Mouse (Mus musculus) heart, postnatal 10 days (tissue): ENCODE results near the gene Gm26602. TPM values are rescaled to one million over a fixed set of nuclear protein-coding genes. Genes with fewer than 3 reads are reported as not detected.
A peak's percentile ranks its signal among the peaks of the same experiment; 100 is the strongest.

Experiments
- DNase-seq, 2 experiments: peaks; one replicate each; pipeline ENCODE4 v3.0.0; 2021
- intact Hi-C: fragments of 180-260 bp; cut with DNase I; formaldehyde crosslinking; loops from one replicate; pipeline ENCODE4 v1.15.1; 2025
- total RNA-seq, 2 experiments: library from RNA; stranded (reverse); gene quantifications; 2 replicates each; pipeline ENCODE4 v1.2.3; 2021

The Gm26602 gene
- total RNA-seq, 2 experiments from 2014 or later = not detected

DNA sequence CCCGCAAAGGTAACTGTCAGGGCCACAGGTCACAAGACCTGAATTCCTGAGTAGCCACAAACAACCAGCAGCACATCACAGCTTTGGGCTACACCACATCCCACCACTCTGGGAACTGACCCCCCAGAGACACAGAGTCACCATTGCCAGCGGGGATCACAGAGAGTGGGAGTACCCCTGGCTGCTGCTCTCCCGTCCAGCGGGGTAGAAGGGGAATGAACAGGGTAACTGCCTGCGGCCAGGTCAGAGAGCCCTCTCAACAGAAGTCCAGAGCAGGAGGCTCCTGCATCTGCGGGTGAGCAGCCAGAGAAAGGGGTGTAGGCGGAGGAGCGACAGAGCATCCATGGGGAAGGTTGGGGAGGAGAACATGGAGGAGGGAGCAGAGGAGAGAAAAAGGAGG lies 5.4 kb downstream of the Gm26602 start:
- intact Hi-C loops = loop anchor here (5.0 kb wide), 1 partner anchor 34 kb away; no protein-coding TSS in a partner anchor
- DNase-seq = no peak

GRCm38 (mm10) chr10:79916808-79917531 lies 6.3 kb downstream of the Gm26602 start, which contains the start of gene Kiss1r:
Gene Kiss1r, plus strand, starts transcription at chr10:79916971.
- DNase-seq = peak; percentile 90 to 91
- intact Hi-C loops = loop anchor here (5.0 kb wide), 1 partner anchor 35 kb away; no protein-coding TSS in a partner anchor

DNA sequence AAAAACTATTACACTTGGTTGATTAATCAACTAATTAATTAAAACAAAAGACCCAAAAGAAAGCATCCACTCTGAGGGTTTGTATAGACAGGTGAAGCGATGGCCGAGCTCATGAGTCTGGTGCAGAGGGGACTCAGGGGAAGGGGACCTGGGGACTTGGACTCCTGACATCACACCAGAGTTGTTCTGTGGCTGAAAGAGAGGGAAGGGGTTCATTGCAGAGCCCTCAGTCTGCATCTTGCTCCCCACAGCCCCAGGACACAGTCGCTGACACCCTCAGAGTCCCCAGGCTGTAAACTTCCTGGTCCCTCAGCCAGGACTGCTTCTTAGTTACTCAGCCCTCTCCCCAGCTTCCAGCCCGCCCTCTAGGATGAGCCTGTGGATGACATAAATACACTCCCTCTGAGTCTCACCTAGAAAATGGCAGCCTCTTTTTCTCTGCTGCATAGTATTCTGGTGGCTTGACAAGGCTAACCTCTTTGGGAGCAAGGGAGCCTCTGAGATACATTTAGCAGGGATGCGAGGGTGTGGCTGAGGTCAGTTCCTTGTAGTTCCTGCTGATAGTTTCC lies 7.0 kb downstream of the Gm26602 start:
- DNase-seq = no peak
- intact Hi-C loops = loop anchor here (5.0 kb wide), 1 partner anchor 35 kb away; no protein-coding TSS in a partner anchor

- no peak for DNase-seq
- intact Hi-C loops = loop anchor here (5.0 kb wide), 1 partner anchor 36 kb away; no protein-coding TSS in a partner anchor
Observed at GRCm38 (mm10) chr10:79918231-79919078, 7.8 kb downstream of the Gm26602 start.

- intact Hi-C loops = loop anchor here (5.0 kb wide), 1 partner anchor 37 kb away; no protein-coding TSS in a partner anchor
- no peak for DNase-seq
Observed at GRCm38 (mm10) chr10:79919251-79919849, 8.7 kb downstream of the Gm26602 start.

- intact Hi-C loops = no loop called here
- DNase-seq = no peak
Observed at GRCm38 (mm10) chr10:79920056-79920890, 9.6 kb downstream of the Gm26602 start.

GRCm38 (mm10) chr10:79920958-79921535 lies 10.4 kb downstream of the Gm26602 start, which contains the start of gene R3hdm4:
Gene R3hdm4, minus strand, starts transcription at chr10:79921208.
- no peak for DNase-seq
- intact Hi-C loops = no loop called here

GRCm38 (mm10) chr10:79921572-79921971 lies 10.9 kb downstream of the Gm26602 start:
- intact Hi-C loops = no loop called here
- no peak for DNase-seq

- intact Hi-C loops = loop anchor here (1.0 kb wide), 3 partner anchors 33 to 90 kb away; no protein-coding TSS in a partner anchor
- DNase-seq = peak; percentile 94 to 97
Observed at GRCm38 (mm10) chr10:79924998-79925784, 14.5 kb downstream of the Gm26602 start.

DNA sequence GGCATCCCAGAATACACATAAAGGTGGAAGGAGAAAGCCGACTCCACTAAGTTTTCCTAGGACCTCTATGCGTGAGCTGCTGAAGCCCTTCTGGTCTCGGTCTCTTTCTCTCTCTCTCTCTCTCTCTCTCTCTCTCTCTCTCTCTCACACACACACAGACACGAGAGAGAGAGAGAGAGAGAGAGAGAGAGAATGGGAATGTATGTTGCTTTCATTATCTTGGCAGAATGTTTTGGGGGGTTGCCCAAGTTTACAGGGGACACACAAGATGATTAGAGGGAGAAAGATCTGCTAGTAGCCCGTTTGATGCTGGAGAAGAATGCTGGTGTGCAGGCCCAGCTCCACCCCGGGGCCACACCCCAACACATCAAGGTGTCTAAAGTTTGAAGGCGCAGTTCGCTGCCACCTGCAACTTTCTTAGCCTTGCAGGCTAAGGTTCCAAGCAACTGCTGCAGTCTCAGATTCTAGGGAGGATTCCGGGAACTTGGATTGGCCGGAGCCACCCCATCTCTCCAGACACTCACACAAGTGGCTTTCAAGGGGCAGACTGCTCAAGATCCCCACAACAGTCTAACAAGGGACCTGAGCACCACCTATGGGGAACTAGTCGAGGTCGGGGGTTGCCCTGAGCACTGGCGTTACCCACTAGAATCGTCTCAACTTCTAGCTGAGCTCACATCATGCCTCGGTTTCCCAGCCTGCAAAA lies 15.3 kb downstream of the Gm26602 start:
- intact Hi-C loops = loop anchor here (1.0 kb wide), 3 partner anchors 32 to 91 kb away; no protein-coding TSS in a partner anchor
- peak in 1 of 2 experiments; percentile 27 for DNase-seq

- peak; percentile 92 for DNase-seq
- intact Hi-C loops = no loop called here
Observed at GRCm38 (mm10) chr10:79926491-79927323, 16.1 kb downstream of the Gm26602 start, which contains the start of gene Arid3a. Gene Arid3a, plus strand, starts transcription at chr10:79927043.

GRCm38 (mm10) chr10:79927324-79928029 lies 16.8 kb downstream of the Gm26602 start:
- intact Hi-C loops = no loop called here
- DNase-seq = peak; percentile 58 to 70

- intact Hi-C loops = no loop called here
- peak in 1 of 2 experiments; percentile 24 for DNase-seq
Observed at GRCm38 (mm10) chr10:79928030-79928694, 17.5 kb downstream of the Gm26602 start.

- intact Hi-C loops = no loop called here
- DNase-seq = no peak
Observed at GRCm38 (mm10) chr10:79928907-79929701, 18.4 kb downstream of the Gm26602 start.
